Mouse (Mus musculus): Measurements from ENCODE around the gene Mettl13. TPM values are rescaled to one million over a fixed set of nuclear protein-coding genes. Genes with fewer than 3 reads are reported as not detected.

Mettl13 gene
- total and polyA plus RNA-seq, 2 experiments, result 3.0 to 8.6 TPM

DNA sequence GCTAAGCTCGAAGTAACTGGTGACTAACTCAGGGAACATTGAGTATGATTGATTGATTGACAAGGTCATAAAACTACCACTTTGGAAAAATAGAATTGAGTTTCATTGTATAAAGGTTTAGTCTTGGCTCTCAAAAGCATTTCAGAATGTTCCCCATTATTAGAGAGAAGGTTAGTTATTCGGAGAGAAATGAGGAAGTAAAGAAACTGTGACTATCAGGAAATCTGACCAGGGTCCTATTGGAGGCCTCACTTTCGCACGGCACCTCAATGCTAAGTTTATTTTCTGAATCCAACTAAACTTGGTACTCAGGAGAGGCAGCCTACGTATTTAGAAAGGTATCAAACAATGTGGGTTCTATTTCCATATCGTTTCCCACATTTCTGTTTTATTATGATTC, 42.7 kb downstream of the Mettl13 start:
- H3K4me3 ChIP-seq (ENCODE audit: insufficient read depth, low read depth, low read length), result no peak overlapping the region
- no peaks in the 10 kb centered on the region for H3K4me1 ChIP-seq (ENCODE audit: control insufficient read depth, insufficient read depth, low read length)
- WGBS, result 78% methylated on average over 6 of the region's 6 CpGs
- no peaks in the 10 kb centered on the region for H3K27me3 ChIP-seq (ENCODE audit: control insufficient read depth, insufficient read depth, low read length)
- DNase-seq (ENCODE audit: extremely low read depth, low read depth, low spot score), result no peak
- no peak overlapping the region for H3K9ac ChIP-seq (ENCODE audit: low read depth, low read length)
- no peaks in the 10 kb centered on the region for H3K36me3 ChIP-seq (ENCODE audit: control insufficient read depth, insufficient read depth, low read length)
- TF ChIP-seq POLR2A (IDR thresholded peaks at IDR 0.05; ENCODE audit: extremely low read depth, insufficient read depth, low read length), result no peak
- TF ChIP-seq CTCF (IDR thresholded peaks at IDR 0.05; ENCODE audit: low read depth, low read length), result no peak
- no peak overlapping the region for H3K27ac ChIP-seq (replicated peaks; ENCODE audit: insufficient read depth, low read depth, low read length)
- H3K79me2 ChIP-seq (ENCODE audit: control insufficient read depth, insufficient read depth, low read length), result no peaks in the 10 kb centered on the region

Other genes starting within 250 kb of the Mettl13 start
- gene Dnm3, start 70.5 kb downstream of the Mettl13 start, total RNA-seq (2014; rRNA removed), result 0.46 and 0.67 TPM in 2 replicates
- gene Dnm3, start 70.5 kb downstream of the Mettl13 start, polyA plus RNA-seq (2012; rRNA removed), result 0.15 and 0.60 TPM in 2 replicates
- 12.5 and 14.6 TPM in 2 replicates for gene Vamp4, start 22.0 kb upstream of the Mettl13 start, total RNA-seq (2014; rRNA removed)
- 4.5 and 4.8 TPM in 2 replicates for gene Vamp4, start 22.0 kb upstream of the Mettl13 start, polyA plus RNA-seq (2012; rRNA removed)
- gene Myoc, start 90.6 kb upstream of the Mettl13 start, total RNA-seq (2014; rRNA removed), result 0.07 TPM in 1 of 2 replicates, not detected in the other
- not detected in 2 replicates for gene Myoc, start 90.6 kb upstream of the Mettl13 start, polyA plus RNA-seq (2012; rRNA removed)
- not detected in 2 replicates for gene Myocos, start 109.7 kb upstream of the Mettl13 start, total RNA-seq (2014; rRNA removed)
- not detected in 2 replicates for gene Myocos, start 109.7 kb upstream of the Mettl13 start, polyA plus RNA-seq (2012; rRNA removed)
- 19.2 and 23.0 TPM in 2 replicates for gene Prrc2c, start 192.0 kb upstream of the Mettl13 start, total RNA-seq (2014; rRNA removed)
- 7.8 and 11.4 TPM in 2 replicates for gene Prrc2c, start 192.0 kb upstream of the Mettl13 start, polyA plus RNA-seq (2012; rRNA removed)